In the genomic region with DNA sequence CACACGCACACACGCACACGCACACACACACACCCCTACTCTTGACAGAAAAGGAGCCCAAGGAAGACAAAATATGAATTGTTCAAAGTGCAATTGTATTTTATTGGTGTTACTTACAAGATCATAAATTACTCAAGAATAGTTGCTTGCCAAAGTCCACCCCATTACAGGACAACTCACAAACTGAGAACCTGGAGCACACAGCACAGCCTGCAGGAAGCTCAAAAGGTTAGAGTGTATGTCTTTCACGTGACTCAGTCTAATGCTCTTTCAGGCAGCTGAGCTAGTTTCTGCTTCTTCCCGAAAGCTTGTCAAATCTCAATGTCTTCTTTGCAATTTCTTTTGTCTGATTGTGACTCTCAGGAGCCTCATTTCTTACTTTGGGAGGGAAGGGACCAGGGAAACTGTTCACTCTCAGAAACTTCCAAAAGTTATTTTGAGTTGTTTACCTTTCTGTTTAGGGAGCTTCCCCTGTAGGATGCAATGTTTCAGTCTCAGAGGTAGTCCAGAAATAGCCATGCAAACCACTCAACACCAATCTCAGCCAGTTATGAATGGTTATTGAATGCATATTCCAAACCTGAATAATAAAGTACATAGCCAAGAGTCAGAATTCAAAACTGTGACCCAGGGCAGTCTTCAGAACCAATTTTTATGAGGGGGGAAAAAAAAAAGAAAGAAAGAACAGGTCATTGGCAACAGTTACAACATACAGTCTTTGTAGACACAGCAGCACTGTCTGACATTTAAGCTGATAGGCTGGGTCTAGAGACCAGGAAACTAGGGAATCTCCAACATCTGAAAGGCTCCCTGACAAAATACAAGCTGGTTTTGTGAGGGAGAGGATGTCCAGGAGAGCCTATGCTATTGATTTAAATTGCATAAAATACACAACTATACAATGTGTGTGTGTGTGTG, we compare ENCODE assay signal across 24 mouse cellular contexts.
"Had no signal": no experiment of that assay in that cellular context is flagged by ENCODE, and none has a peak within 500 bp of the region (broad histone marks: within the 10 kb centered on the region; RNA-seq: fewer than 3 reads in every experiment).

No protein-coding gene starts in this region.

- H3K4me3 ChIP-seq: gastrocnemius, adult 2 months; heart, embryonic 10.5 days; heart, embryonic 12.5 days; hindbrain, embryonic 10.5 days; hindbrain, embryonic 12.5 days; left cerebral cortex, adult 2 months; limb, embryonic 10.5 days; limb, embryonic 12.5 days; liver, embryonic 13.5 days had no signal

- H3K4me1 ChIP-seq: heart, embryonic 10.5 days; heart, embryonic 12.5 days; hindbrain, embryonic 10.5 days; hindbrain, embryonic 12.5 days; limb, embryonic 10.5 days; limb, embryonic 12.5 days; liver, embryonic 13.5 days had no signal

- DNase-seq: gastrocnemius, adult 2 months; gastrocnemius, postnatal 10 days; gastrocnemius, postnatal 25 days; heart, adult 18-20 months; heart, postnatal 10 days; heart, postnatal 4 days; kidney, adult 18-20 months; kidney, adult 8-10 months; kidney, postnatal 10 days; kidney, postnatal 25 days; kidney, postnatal 4 days; liver; liver, embryonic 13.5 days had no signal

- H3K4me2 ChIP-seq: heart, embryonic 12.5 days; hindbrain, embryonic 12.5 days; hindbrain, embryonic 14.5 days; limb, embryonic 12.5 days; liver, embryonic 11.5 days; liver, embryonic 13.5 days had no signal

- H3K36me3 ChIP-seq: heart, embryonic 10.5 days; heart, embryonic 12.5 days; hindbrain, embryonic 10.5 days; hindbrain, embryonic 12.5 days; limb, embryonic 10.5 days; limb, embryonic 12.5 days; liver, embryonic 13.5 days had no signal

- ATAC-seq: hindbrain, embryonic 16.5 days; inflammation-experienced regulatory T-cells, adult 6 months had no signal

- H3K9me3 ChIP-seq: heart, embryonic 10.5 days; heart, embryonic 12.5 days; hindbrain, embryonic 10.5 days; hindbrain, embryonic 12.5 days; limb, embryonic 10.5 days; limb, embryonic 12.5 days; liver, embryonic 13.5 days had no signal

- H3K27ac ChIP-seq: gastrocnemius, adult 2 months; heart, embryonic 10.5 days; hindbrain, embryonic 10.5 days; hindbrain, embryonic 12.5 days; hindbrain, embryonic 14.5 days; left cerebral cortex, adult 2 months; limb, embryonic 10.5 days; limb, embryonic 12.5 days; liver, embryonic 13.5 days had no signal

- H3K27me3 ChIP-seq: heart, embryonic 12.5 days; hindbrain, embryonic 12.5 days; limb, embryonic 12.5 days; liver, embryonic 13.5 days had no signal

- H3K9ac ChIP-seq: heart, embryonic 12.5 days; hindbrain, embryonic 12.5 days; hindbrain, embryonic 14.5 days; limb, embryonic 12.5 days; liver, embryonic 13.5 days had no signal
